Mouse (Mus musculus) spleen, adult 2 months (tissue): ENCODE measurements around the gene Olfr1419.

Experiments used
- CTCF ChIP-seq: fragments of 200-500 bp; IDR thresholded peaks from 2 replicates; pipeline ENCODE4 v1.5.1; 2011; ENCODE audit warnings: mild to moderate bottlenecking, inconsistent platforms; ENCODE audit not compliant: insufficient read depth, insufficient read length, insufficient replicate concordance; ENCODE audit errors: extremely low read depth
- POLR2A ChIP-seq: fragments of 200-500 bp; IDR thresholded peaks from 2 replicates; pipeline ENCODE4 v1.6.1; 2011; ENCODE audit warnings: low read depth, low read length, inconsistent platforms

- TF ChIP-seq CTCF (no peak), POLR2A (no peak)
Observed at GRCm38 (mm10) chr19:11854821-11855220, 20.1 kb downstream of the Olfr1419 start.
